Mouse (Mus musculus) liver, embryonic 16.5 days (tissue): ENCODE measurements around the gene Fbxl3. TPM values are rescaled to one million over a fixed set of nuclear protein-coding genes. Genes with fewer than 3 reads are reported as not detected.
A peak's percentile ranks its signal among the peaks of the same experiment; 100 is the strongest.

Experiments used
- ATAC-seq: fragments of 200-750 bp; cut with Nextera tagmentation; 2 replicates; pipeline ENCODE4 v1.8.0; 2017; ENCODE audit warnings: low read depth, mild to moderate bottlenecking, moderate number of reproducible peaks, moderate library complexity
- H3K27ac ChIP-seq: fragments of 300-500 bp; sonication (generic); 2 replicates; pipeline ENCODE4 v1.5.1; 2014; ENCODE audit warnings: mild to moderate bottlenecking, low read length
- H3K27me3 ChIP-seq: fragments of 300-500 bp; sonication (generic); 2 replicates; pipeline ENCODE4 v1.6.1; 2014; ENCODE audit warnings: low read depth, low read length, mixed read lengths; ENCODE audit not compliant: control insufficient read depth, insufficient read depth
- H3K36me3 ChIP-seq: fragments of 300-500 bp; sonication (generic); 2 replicates; pipeline ENCODE4 v1.6.1; 2014; ENCODE audit warnings: mild to moderate bottlenecking; ENCODE audit not compliant: control insufficient read depth, insufficient read depth
- H3K4me1 ChIP-seq: fragments of 300-500 bp; sonication (generic); 2 replicates; pipeline ENCODE4 v1.6.1; 2014; ENCODE audit warnings: low read depth, low read length, mixed read lengths; ENCODE audit not compliant: control insufficient read depth
- H3K4me2 ChIP-seq: fragments of 300-500 bp; sonication (generic); 2 replicates; pipeline ENCODE4 v1.6.1; 2014; ENCODE audit warnings: low read depth, low read length, mixed read lengths
- H3K4me3 ChIP-seq: fragments of 300-500 bp; sonication (generic); 2 replicates; pipeline ENCODE4 v1.5.1; 2014; ENCODE audit warnings: low read depth, mild to moderate bottlenecking, low read length
- H3K9ac ChIP-seq: fragments of 300-500 bp; sonication (generic); 2 replicates; pipeline ENCODE4 v1.6.1; 2014; ENCODE audit warnings: low read depth, low read length
- H3K9me3 ChIP-seq: fragments of 300-500 bp; sonication (generic); replicated peaks from 2 replicates; pipeline ENCODE4 v1.6.1; 2016; ENCODE audit warnings: low read length; ENCODE audit not compliant: control insufficient read depth
- WGBS: fragments of 180-500 bp; shearing (Covaris S2); extraction: QIAGEN DNeasy Blood & Tissue Kit; methylation state at CpG from one replicate; pipeline ENCODE4 v1.1.7; 2014; ENCODE audit not compliant: insufficient replicate concordance; 5-methylcytosine and 5-hydroxymethylcytosine counted together
- polyA plus RNA-seq: library from polyadenylated mRNA; unstranded; fragments of >200 nt; fragmentation: Nextera tagmentation; extraction: Ambion mirVana; gene quantifications from 2 replicates; pipeline ENCODE4 v1.2.1, GENCODE M21; 2015

The Fbxl3 gene
- polyA plus RNA-seq, 1 experiment from 2014 or later: 14.6 TPM

- Histone ChIP-seq H3K36me3 (no peaks in the 10 kb centered on the region), H3K9ac (no peak overlapping the region), H3K4me1 (no peaks in the 10 kb centered on the region), H3K4me3 (no peak overlapping the region), H3K27ac (no peak overlapping the region), H3K4me2 (no peak overlapping the region), H3K9me3 (no peaks in the 10 kb centered on the region), H3K27me3 (no peaks in the 10 kb centered on the region)
- peak; percentile 43 for ATAC-seq
- WGBS: 35% methylated on average over 10 of the region's 10 CpGs
Observed at GRCm38 (mm10) chr14:103033271-103033823, 66.0 kb downstream of the Fbxl3 start.

Other genes with a start within 250 kb of the Fbxl3 start
- 2.5 and 2.8 TPM in 2 replicates for gene Kctd12, start 116.9 kb downstream of the Fbxl3 start, polyA plus RNA-seq
- gene Acod1, start 52.6 kb downstream of the Fbxl3 start, polyA plus RNA-seq: 0.05 TPM in 1 of 2 replicates, not detected in the other
- 17.0 and 17.2 TPM in 2 replicates for gene Cln5, start 29.4 kb downstream of the Fbxl3 start, polyA plus RNA-seq
- gene Mycbp2, start 247.2 kb upstream of the Fbxl3 start, polyA plus RNA-seq: 5.8 and 6.7 TPM in 2 replicates